Mouse (Mus musculus): ENCODE results near the gene Gm49510. TPM values are rescaled to one million over a fixed set of nuclear protein-coding genes. Genes with fewer than 3 reads are reported as not detected.
"Not testable (repeated sequence)": the region's sequence is repeated elsewhere in the genome, so short reads cannot be mapped to it uniquely, and the experiment has no call there.

Gene Gm49510
- total RNA-seq, 2 experiments from 2014 or later: 0.13 TPM; not detected in 1

GRCm38 (mm10) chr15:78868826-78869233 is 30.6 kb upstream of the Gm49510 start:
- DNase-seq: no peak
- no peak for TF ChIP-seq CTCF (IDR thresholded peaks at IDR 0.05)
- Histone ChIP-seq H3K4me3 (no peak overlapping the region), H3K27ac (peak overlapping the region; percentile 56)
- intact Hi-C loops (cut with DNase I): no loop called here

- intact Hi-C loops (cut with DNase I): loop anchor here (1.0 kb wide), 1 partner anchor 43 kb away; no protein-coding TSS in a partner anchor
- no peak overlapping the region for H3K27ac ChIP-seq
- DNase-seq: peak; percentile 55
- TF ChIP-seq CTCF (IDR thresholded peaks at IDR 0.05): peak; percentile 87
- H3K4me3 ChIP-seq: no peak overlapping the region
These were observed 29.7 kb upstream of the Gm49510 start for GRCm38 (mm10) chr15:78869775-78870174.

GRCm38 (mm10) chr15:78872021-78872608 is 27.4 kb upstream of the Gm49510 start:
- DNase-seq: no peak
- no peak overlapping the region for H3K4me3 ChIP-seq
- TF ChIP-seq CTCF (IDR thresholded peaks at IDR 0.05): no peak
- intact Hi-C loops (cut with DNase I): no loop called here
- H3K27ac ChIP-seq: no peak overlapping the region

GRCm38 (mm10) chr15:78873803-78874435 is 25.5 kb upstream of the Gm49510 start:
- Histone ChIP-seq H3K4me3 (no peak overlapping the region), H3K27ac (no peak overlapping the region)
- intact Hi-C loops (cut with DNase I): no loop called here
- no peak for DNase-seq
- TF ChIP-seq CTCF (IDR thresholded peaks at IDR 0.05): no peak

- intact Hi-C loops (cut with DNase I): no loop called here
- H3K27ac ChIP-seq: no peak overlapping the region
- no peak for TF ChIP-seq CTCF (IDR thresholded peaks at IDR 0.05)
- DNase-seq: no peak
- no peak overlapping the region for H3K4me3 ChIP-seq
These were observed 24.5 kb upstream of the Gm49510 start for GRCm38 (mm10) chr15:78874989-78875388.

- no peak for TF ChIP-seq CTCF (IDR thresholded peaks at IDR 0.05)
- Histone ChIP-seq H3K27ac (peak overlapping the region; percentile 97; the same call in 1 of the 2 replicates), H3K4me3 (no peak overlapping the region)
- DNase-seq: no peak
- intact Hi-C loops (cut with DNase I): no loop called here
These were observed 23.9 kb upstream of the Gm49510 start for GRCm38 (mm10) chr15:78875537-78875936.

GRCm38 (mm10) chr15:78876258-78876696 is 23.2 kb upstream of the Gm49510 start:
- Histone ChIP-seq H3K4me3 (peak overlapping the region; percentile 95), H3K27ac (peak overlapping the region; percentile 97)
- peak; percentile 79 for TF ChIP-seq CTCF (IDR thresholded peaks at IDR 0.05)
- intact Hi-C loops (cut with DNase I): no loop called here
- DNase-seq: peak; percentile 81

GRCm38 (mm10) chr15:78876991-78877809 is 22.3 kb upstream of the Gm49510 start, which contains the start of gene Gga1:
Gene Gga1, plus strand, starts transcription at chr15:78877190.
- intact Hi-C loops (cut with DNase I): no loop called here
- peak; percentile 94 for DNase-seq
- Histone ChIP-seq H3K27ac (peak within 1 kb of the TSS; percentile 97), H3K4me3 (peak within 1 kb of the TSS; percentile 95)
- TF ChIP-seq CTCF (IDR thresholded peaks at IDR 0.05): peak; percentile 44

GRCm38 (mm10) chr15:78877810-78878390 is 21.6 kb upstream of the Gm49510 start:
- no peak for DNase-seq
- intact Hi-C loops (cut with DNase I): no loop called here
- peak overlapping the region; percentile 95 for H3K4me3 ChIP-seq
- TF ChIP-seq CTCF (IDR thresholded peaks at IDR 0.05): no peak
- H3K27ac ChIP-seq: peak overlapping the region; percentile 97

GRCm38 (mm10) chr15:78878792-78879516 is 20.5 kb upstream of the Gm49510 start:
- Histone ChIP-seq H3K27ac (peak overlapping the region; percentile 97), H3K4me3 (peak overlapping the region; percentile 95)
- DNase-seq: peak; percentile 51
- intact Hi-C loops (cut with DNase I): not testable (repeated sequence)

- intact Hi-C loops (cut with DNase I): no loop called here
- H3K4me3 ChIP-seq: no peak overlapping the region
- no peak overlapping the region for H3K27ac ChIP-seq
- TF ChIP-seq CTCF (IDR thresholded peaks at IDR 0.05): no peak
- no peak for DNase-seq
These were observed 19.0 kb upstream of the Gm49510 start for GRCm38 (mm10) chr15:78880432-78880831.

GRCm38 (mm10) chr15:78881828-78882227 is 17.6 kb upstream of the Gm49510 start:
- Histone ChIP-seq H3K4me3 (no peak overlapping the region), H3K27ac (no peak overlapping the region)
- no peak for TF ChIP-seq CTCF (IDR thresholded peaks at IDR 0.05)
- intact Hi-C loops (cut with DNase I): no loop called here
- DNase-seq: no peak

Measured in gastrocnemius, adult 2 months (tissue).